Mouse (Mus musculus) bone marrow, adult 2 months (tissue): ENCODE results near the gene Uxs1. TPM values are rescaled to one million over a fixed set of nuclear protein-coding genes. Genes with fewer than 3 reads are reported as not detected.

Experiments used
- H3K27ac ChIP-seq: fragments of 200-500 bp; 2 replicates; pipeline ENCODE4 v1.5.1; 2012; ENCODE audit warnings: low read depth, mild to moderate bottlenecking, control low read depth, inconsistent platforms, low read length; ENCODE audit not compliant: control insufficient read depth, poor library complexity, insufficient read depth
- H3K4me1 ChIP-seq: fragments of 200-500 bp; 2 replicates; pipeline ENCODE4 v1.6.1; 2011; ENCODE audit warnings: low read length; ENCODE audit not compliant: control insufficient read depth, insufficient read depth
- H3K4me3 ChIP-seq: fragments of 200-500 bp; replicated peaks from 2 replicates; pipeline ENCODE3; 2011; ENCODE audit warnings: mild to moderate bottlenecking, low read depth, low read length, control low read depth; ENCODE audit not compliant: control insufficient read depth
- CTCF ChIP-seq: fragments of 200-500 bp; IDR thresholded peaks from 2 replicates; pipeline ENCODE4 v1.5.1; 2011; ENCODE audit warnings: low read length, control low read depth; ENCODE audit not compliant: control insufficient read depth, insufficient read depth
- POLR2A ChIP-seq: fragments of 200-500 bp; IDR thresholded peaks from 2 replicates; pipeline ENCODE4 v1.6.1; 2011; ENCODE audit warnings: low read depth, mild to moderate bottlenecking, control low read depth, low read length, borderline replicate concordance; ENCODE audit not compliant: control insufficient read depth
- whole genome bisulfite sequencing: fragments of 180-500 bp; shearing (Covaris S2); methylation state at CpG from one replicate; pipeline ENCODE4 v1.1.7; 2018; 5-methylcytosine and 5-hydroxymethylcytosine counted together
- polyA plus RNA-seq: library from polyadenylated mRNA; stranded (reverse); fragments of >200 nt; gene quantifications from 2 replicates; pipeline ENCODE4 v1.2.4, GENCODE M21; 2011; ENCODE audit warnings: low replicate concordance; ENCODE audit not compliant: missing spikeins, insufficient read depth, insufficient read length

The Uxs1 gene
- polyA plus RNA-seq, 1 experiment = 7.8 TPM

DNA sequence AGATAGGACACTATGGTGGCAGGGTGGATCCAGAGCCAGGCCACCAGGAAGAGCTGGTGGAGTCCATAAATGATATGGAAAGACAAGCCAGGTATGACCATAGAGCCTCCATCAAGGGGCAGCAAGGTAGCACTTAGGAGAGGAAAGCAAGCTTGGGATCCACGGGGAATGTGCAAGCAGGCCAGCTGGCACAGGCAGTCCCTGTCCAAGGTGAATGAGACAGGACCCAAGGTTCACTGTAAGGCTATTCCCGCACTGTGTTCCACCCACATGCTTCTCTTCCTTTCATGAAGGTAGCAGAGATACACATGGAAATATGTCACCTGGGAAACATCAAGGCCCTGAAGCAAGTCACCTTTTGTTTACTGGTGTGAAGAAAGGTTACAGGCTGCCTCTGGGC is 63.1 kb downstream of the Uxs1 start:
- Histone ChIP-seq H3K4me1 (no peaks in the 10 kb centered on the region), H3K4me3 (no peak overlapping the region), H3K27ac (no peak overlapping the region)
- TF ChIP-seq POLR2A (no peak), CTCF (no peak)
- 91% methylated on average over 2 of the region's 2 CpGs for WGBS

DNA sequence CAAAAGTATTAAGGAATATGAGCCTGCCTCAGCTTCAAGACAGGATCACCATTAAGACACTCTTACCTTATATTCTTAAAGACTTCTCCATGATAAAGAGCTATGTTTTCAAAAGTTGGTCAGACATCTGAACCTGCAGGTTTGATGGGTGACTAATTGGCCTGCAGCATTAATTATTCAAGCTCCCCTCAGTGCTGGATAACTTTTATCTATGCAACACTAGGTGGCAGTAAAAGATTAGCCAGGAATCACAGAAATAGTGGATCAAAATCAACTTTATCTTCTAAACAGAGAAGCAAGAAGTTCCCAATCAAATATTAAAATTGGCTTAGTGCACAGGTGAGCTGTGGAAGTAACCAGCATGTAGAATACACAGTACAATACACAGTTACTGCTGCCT is 67.5 kb downstream of the Uxs1 start:
- Histone ChIP-seq H3K4me1 (no peaks in the 10 kb centered on the region), H3K27ac (no peak overlapping the region), H3K4me3 (no peak overlapping the region)
- no peak for TF ChIP-seq CTCF
- no peak for TF ChIP-seq POLR2A

- TF ChIP-seq POLR2A (no peak), CTCF (no peak)
- WGBS = 88% methylated on average over 8 of the region's 8 CpGs
- H3K4me3 ChIP-seq = no peak overlapping the region
- H3K27ac ChIP-seq = no peak overlapping the region
- H3K4me1 ChIP-seq = no peaks in the 10 kb centered on the region
Observed at GRCm38 (mm10) chr1:43754448-43755312, 72.9 kb downstream of the Uxs1 start.

GRCm38 (mm10) chr1:43738519-43738894 is 89.1 kb downstream of the Uxs1 start:
- Histone ChIP-seq H3K4me1 (no peaks in the 10 kb centered on the region), H3K27ac (no peak overlapping the region), H3K4me3 (no peak overlapping the region)
- TF ChIP-seq CTCF = no peak
- WGBS = 86% methylated on average over 10 of the region's 10 CpGs

DNA sequence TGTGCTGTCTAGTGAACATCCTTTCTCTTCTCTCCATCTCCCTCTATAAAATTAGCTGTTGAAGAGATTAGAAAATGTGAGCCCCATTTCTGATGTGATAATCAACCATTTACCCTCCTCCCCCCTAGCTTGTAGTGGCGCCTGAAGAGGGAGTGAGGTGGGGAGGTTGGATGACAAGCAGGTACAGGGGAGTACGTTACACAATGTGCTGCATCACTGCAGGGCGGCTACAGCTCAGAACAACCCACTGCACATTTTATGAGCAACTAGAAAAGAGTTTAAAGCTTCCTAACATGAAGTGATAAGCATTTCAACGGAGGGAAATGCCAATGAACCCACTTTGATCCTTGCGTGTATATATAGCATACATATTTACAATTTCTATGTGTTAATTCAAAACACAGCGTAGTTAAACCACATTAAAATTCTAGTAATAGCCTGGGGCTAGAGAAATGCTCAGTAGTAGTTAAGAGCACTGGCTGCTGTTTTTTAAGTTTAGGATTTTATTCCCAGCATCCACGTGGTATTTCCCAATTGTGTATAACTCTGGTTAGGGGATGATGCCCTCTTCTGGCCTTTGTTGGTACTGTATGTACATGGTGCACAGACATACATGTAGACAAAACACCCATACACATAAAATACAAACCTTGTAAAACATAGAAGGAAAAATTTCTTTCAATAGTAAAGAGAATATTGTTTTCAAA is 89.6 kb downstream of the Uxs1 start:
- no peak for TF ChIP-seq POLR2A
- TF ChIP-seq CTCF = no peak
- WGBS = 68% methylated on average over 7 of the region's 7 CpGs
- Histone ChIP-seq H3K27ac (no peak overlapping the region), H3K4me1 (no peaks in the 10 kb centered on the region), H3K4me3 (no peak overlapping the region)

DNA sequence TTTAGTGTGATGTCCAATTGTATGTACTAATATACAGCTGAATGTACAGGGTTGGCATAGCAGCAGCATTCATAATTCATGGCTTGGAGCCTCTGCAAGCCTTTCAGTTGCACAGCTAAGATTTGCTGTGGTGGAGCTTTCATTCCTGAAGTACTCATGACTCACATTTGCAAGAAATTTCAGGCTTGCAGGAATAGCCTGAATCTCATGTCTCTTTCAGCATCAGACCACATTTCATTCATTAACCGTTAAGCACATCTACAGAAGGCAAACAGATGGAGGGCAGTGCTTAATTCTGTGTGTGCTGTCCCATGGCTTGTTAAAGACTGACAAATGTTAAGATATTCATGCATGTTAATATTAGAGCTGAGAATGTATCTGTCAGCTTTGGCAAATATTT is 94.9 kb downstream of the Uxs1 start:
- 82% methylated on average over 1 of the region's 1 CpGs for WGBS
- no peak for TF ChIP-seq POLR2A
- no peak for TF ChIP-seq CTCF
- no peak overlapping the region for H3K4me3 ChIP-seq
- H3K4me1 ChIP-seq = no peaks in the 10 kb centered on the region
- H3K27ac ChIP-seq = no peak overlapping the region

GRCm38 (mm10) chr1:43732100-43732499 is 95.5 kb downstream of the Uxs1 start:
- no peaks in the 10 kb centered on the region for H3K4me1 ChIP-seq
- no peak overlapping the region for H3K27ac ChIP-seq
- no peak for TF ChIP-seq POLR2A
- TF ChIP-seq CTCF = no peak
- WGBS = 79% methylated on average over 4 of the region's 4 CpGs
- no peak overlapping the region for H3K4me3 ChIP-seq

GRCm38 (mm10) chr1:43730491-43730924 is 97.1 kb downstream of the Uxs1 start, which contains the start of gene 1500015O10Rik:
Gene 1500015O10Rik, plus strand, starts transcription at chr1:43730602.
- no peaks in the 10 kb centered on the region for H3K4me1 ChIP-seq
- H3K4me3 ChIP-seq = no peak within 1 kb of the TSS
- 84% methylated on average over 16 of the region's 16 CpGs for WGBS
- TF ChIP-seq POLR2A (no peak), CTCF (no peak)
- H3K27ac ChIP-seq = no peak within 1 kb of the TSS

- H3K4me1 ChIP-seq = no peaks in the 10 kb centered on the region
- no peak overlapping the region for H3K4me3 ChIP-seq
- TF ChIP-seq POLR2A (no peak), CTCF (no peak)
- 71% methylated on average over 1 of the region's 1 CpGs for WGBS
- no peak overlapping the region for H3K27ac ChIP-seq
Observed at GRCm38 (mm10) chr1:43722459-43722858, 105.1 kb downstream of the Uxs1 start.
